Mouse (Mus musculus) right cerebral cortex, postnatal 14 days (tissue): ENCODE measurements around the gene Gm37240.

Experiments
- DNase-seq: peaks from one replicate; pipeline ENCODE4 v3.0.0; 2022

The Gm37240 gene

GRCm38 (mm10) chr3:84542450-84542849 lies 1344.9 kb downstream of the Gm37240 start:
- peak; percentile 71 for DNase-seq

DNA sequence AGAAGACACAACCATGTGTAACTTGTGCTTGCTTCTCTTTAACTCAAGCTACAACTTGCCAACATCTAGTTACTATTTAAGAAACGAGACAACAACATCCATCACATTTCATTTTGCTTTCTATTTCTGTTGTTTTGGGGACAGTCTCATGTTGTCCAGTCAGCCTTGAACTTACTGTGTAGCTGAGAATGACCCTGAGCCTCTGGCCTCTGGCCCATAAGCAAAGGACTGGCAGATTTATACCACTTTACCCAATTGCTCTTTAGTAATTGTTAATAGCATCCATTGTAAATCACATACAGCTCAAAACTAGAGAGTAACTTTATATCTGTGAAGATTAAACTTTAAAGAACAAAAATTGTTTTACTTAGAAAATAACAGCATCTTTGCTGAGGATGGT lies 1345.4 kb downstream of the Gm37240 start:
- no peak for DNase-seq

DNA sequence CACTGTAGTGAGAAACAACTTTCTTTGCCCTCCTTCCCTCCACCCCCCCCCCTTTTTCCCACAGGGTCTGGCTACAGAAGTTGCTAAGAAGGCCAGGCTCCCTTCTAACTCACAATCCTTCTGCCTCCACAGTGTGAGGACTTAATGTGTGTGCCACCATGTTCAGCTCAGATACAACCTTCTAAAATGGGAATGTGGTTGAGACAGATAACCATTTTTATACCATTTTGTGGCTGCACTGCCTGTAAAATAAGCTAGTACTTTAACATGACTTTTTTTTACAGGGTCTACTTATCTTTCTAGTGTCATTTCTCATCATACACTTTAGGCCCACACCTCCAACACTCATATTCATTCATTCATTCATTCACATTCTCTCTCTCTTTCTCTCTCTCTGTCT lies 1346.7 kb downstream of the Gm37240 start:
- DNase-seq: no peak

DNA sequence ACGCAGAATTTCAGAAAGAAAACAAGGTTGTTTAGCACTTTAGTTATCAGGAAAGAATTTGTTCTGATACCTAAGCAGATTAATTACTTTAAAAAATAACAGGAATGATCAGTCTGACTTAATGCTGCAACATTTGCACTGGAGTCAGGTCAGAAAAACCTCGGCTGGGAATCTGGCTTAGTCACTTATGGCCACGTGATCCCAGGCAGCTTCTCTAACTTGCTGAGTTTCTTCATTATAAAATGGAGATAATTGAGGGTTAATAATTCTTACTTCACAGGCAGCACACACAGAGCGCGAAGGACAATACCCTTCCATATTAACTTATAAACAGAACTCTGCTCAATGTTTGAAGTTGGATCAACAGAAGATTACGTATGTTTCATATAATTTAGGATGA lies 1350.3 kb downstream of the Gm37240 start:
- DNase-seq: no peak

- DNase-seq: no peak
Observed at GRCm38 (mm10) chr3:84533227-84533626, 1354.1 kb downstream of the Gm37240 start.

DNA sequence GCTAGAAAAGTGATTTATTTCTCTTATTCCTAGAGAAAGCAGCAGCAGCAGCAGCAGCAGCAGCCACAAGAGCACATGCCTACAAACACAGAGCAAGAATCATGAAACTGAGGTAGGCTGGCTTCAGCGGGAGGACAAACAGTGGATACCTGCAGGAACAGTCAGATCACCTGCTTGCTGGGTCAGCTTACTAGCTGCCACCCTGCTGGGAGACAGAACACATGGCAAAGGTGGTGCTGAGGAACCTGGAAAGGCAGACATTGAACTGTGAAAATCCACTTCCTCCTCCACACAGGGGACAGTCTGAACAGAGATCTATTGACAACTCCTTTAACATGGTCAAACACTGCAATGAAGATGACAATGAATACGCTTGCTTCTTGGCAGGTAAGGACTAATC lies 1358.3 kb downstream of the Gm37240 start:
- no peak for DNase-seq

DNA sequence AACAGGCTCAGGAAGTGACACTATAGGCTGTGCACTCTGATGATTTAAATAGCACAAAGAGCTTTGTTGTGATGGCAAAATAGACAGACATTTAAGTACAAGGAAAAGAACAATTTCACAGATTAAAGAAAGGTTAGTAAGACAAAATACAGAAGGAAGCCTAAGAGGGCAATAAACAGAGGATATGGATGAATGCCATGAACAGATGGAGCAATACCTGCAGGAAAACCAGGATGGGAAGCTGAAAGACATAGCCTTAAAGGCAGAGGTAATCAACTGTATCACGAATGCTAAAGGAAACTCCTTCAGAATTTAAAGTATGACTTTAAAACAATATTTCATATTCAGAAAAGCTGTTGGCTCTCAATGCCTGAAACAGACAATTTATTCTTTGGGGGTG lies 1362.4 kb downstream of the Gm37240 start:
- no peak for DNase-seq

GRCm38 (mm10) chr3:84516163-84516562 lies 1371.2 kb downstream of the Gm37240 start:
- DNase-seq: no peak

GRCm38 (mm10) chr3:84512774-84513515 lies 1374.4 kb downstream of the Gm37240 start:
- DNase-seq: no peak

- no peak for DNase-seq
Observed at GRCm38 (mm10) chr3:84505193-84505592, 1382.1 kb downstream of the Gm37240 start.

GRCm38 (mm10) chr3:84504291-84504690 lies 1383.0 kb downstream of the Gm37240 start:
- DNase-seq: no peak

DNA sequence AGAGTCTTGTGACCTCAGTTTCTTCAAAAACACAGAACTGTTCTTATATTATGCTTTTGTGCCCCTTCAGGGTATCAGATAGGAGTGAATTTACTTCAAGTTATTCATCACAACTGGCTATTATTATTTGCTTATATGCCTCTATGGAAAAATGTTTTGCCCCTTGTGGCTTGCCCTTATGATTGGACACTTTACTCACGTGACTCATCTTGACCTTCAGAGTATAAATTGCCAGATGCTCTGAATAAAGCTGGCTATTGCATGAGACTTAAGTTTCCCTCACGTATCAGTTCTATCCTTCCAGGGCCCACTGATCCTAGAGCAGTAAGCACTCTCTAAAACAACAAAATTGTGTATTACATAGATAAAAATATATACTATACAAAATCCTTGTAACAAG lies 1385.2 kb downstream of the Gm37240 start:
- DNase-seq: no peak

GRCm38 (mm10) chr3:84500491-84500890 lies 1386.8 kb downstream of the Gm37240 start:
- DNase-seq: no peak

GRCm38 (mm10) chr3:84497718-84498117 lies 1389.6 kb downstream of the Gm37240 start:
- DNase-seq: no peak

DNA sequence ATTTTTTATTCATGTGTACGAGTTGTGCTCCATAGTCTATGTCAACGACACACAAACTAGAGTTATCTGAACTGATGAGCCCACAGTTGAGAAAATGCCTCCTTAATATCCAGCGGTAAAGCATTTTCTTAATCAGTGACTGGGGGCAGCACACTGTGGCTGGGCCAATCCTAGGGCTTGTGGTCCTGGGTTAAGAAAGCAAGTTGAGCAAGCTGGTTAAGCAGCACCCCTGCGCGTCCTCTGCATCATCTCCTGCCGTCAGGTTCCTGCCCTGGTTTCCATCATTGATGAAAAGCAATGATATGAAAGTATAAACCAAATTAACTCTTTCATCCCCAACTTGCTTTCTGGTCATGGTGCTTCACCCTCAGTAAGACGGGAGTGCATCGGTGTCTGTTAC lies 1394.7 kb downstream of the Gm37240 start:
- no peak for DNase-seq

GRCm38 (mm10) chr3:84492148-84492547 lies 1395.2 kb downstream of the Gm37240 start:
- DNase-seq: no peak

DNA sequence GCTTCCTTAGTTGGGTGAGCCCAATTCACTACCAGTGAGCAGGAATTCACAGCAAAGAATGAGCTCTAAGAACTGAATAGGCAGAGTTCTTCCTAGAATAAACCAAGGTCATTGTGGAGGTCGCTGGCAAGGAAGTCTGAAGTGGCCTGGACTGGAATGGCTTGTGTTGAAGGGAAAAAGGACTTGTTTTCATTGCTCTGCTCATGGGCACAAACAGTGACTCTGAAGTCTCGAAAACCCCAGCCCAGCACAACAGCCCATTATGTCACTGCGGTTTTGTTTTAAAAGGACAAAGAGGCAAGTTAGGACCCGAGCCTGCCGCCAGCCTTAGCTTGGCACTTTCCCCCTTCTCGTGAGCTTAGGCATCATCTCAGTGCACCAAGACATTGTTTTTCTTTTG lies 1398.6 kb downstream of the Gm37240 start:
- DNase-seq: no peak

GRCm38 (mm10) chr3:84484891-84485290 lies 1402.4 kb downstream of the Gm37240 start:
- no peak for DNase-seq

DNA sequence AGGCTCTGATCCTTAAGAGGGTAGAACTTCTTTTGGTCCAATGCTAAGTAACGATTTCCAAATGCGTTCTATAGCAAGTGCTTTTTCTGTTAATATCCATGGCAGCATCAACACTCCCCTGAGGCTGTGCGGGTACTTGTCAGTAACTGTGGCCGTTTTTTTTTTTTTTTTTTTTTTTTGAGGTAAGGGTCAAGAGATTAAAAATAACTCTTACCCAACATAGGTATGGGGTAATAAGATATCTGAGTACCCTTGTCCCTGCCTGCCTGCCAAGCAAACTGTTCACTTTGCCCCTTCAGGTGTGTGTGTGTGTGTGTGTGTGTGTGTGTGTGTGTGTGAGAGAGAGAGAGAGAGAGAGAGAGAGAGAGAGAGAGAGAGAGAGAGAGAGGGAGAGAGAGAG lies 1403.0 kb downstream of the Gm37240 start:
- DNase-seq: no peak

GRCm38 (mm10) chr3:84482121-84482520 lies 1405.2 kb downstream of the Gm37240 start:
- DNase-seq: no peak

GRCm38 (mm10) chr3:84481104-84481503 lies 1406.2 kb downstream of the Gm37240 start:
- peak; percentile 32 for DNase-seq

DNA sequence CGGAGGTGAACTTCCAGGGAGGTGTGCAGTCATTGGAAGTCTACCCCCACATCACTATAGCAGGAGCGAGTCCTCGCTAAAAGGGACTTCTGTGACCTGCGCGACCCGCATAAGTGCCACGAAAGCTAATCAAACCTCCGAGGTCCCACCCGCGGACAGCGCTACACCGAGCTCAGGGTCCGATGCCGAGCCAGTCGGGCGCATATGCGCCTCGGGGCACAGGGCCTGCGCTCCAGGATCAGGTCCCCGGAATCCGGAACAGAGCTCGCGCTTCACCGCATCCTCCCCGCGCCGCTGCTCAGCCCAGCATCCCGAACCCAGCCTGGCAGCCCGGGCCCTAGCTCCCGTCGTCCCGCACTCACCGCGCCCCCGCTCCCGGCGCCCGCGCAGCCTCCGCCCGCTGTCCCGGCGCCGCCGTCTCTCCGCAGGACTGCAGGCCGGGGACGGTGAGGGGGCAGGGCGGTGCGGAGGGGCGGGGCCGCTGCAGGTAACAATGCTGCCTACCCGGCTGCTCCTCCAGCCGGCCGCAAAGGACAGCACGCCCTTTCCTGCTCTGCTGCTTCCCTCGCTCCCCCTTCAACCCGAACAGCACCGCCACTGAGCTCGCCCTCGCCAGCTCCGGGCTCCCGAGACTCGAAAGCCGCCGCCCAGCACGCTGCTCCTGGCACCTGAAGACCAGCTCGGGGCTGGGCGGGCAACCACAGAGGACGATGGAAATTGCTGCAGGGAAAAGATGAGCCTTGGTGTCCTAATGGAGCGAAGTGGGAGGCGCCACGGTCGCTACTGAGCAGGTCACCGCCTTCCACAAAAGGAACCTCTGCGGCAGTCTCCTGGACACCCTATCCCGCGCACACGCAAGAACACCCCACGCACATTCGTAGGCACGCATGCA lies 1407.1 kb downstream of the Gm37240 start, which contains the start of gene Fhdc1:
TSS of gene Fhdc1 (minus strand) at position 424 of the 892 bp plus-strand sequence.
- DNase-seq: peak; percentile 34

DNA sequence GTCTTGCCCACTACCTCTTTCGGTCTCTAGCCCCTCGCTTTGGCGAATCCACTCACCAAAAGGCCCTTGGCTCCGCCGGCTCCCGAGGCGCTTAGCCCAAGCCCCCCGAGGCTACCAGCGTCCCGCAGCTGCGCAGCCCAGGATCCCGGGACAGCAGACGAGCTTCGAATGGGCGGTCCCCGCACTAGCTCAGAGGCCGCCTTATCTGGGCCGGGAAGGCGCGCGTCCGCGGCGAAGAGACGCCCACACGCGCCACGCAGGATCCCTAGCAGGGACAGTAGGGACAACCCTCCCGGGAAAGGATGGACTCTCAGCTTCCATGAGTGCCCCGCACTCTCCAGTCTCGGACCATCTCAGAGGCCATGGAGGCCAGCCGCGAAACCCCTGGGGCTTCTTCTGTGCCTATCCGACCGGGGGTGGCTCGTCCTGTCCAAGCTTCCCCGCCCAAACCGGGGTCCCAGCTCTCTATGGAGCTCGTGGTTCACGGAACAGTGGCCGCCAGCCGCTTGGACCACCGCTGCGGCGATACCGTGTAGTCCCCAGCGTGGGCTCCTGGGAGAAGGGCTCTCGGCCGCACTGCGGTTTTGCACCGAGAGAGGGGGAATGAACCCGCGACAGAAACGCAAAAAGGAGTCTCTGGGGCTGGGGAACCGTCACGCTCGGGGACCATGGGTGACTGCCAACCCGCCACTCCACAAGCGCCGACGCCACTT lies 1407.9 kb downstream of the Gm37240 start:
- peak; percentile 37 for DNase-seq
